Mouse (Mus musculus): ENCODE measurements around the gene Apba3.

The Apba3 gene

GRCm38 (mm10) chr10:81252424-81253419 lies 14.0 kb upstream of the Apba3 start, which contains the start of gene Matk:
TSS of gene Matk (plus strand) at chr10:81252935.
- peak; percentile 91 for DNase-seq

GRCm38 (mm10) chr10:81254886-81255285 lies 11.9 kb upstream of the Apba3 start:
- DNase-seq = no peak

- peak; percentile 70 for DNase-seq
These were observed 9.4 kb upstream of the Apba3 start for GRCm38 (mm10) chr10:81257158-81258039.

- peak; percentile 40 for DNase-seq
These were observed 7.4 kb upstream of the Apba3 start for GRCm38 (mm10) chr10:81259225-81259884.

- DNase-seq = no peak
These were observed 5.7 kb upstream of the Apba3 start for GRCm38 (mm10) chr10:81261025-81261424.

- no peak for DNase-seq
These were observed 1.2 kb upstream of the Apba3 start for GRCm38 (mm10) chr10:81265540-81265939.

- peak; percentile 81 for DNase-seq
These were observed 1.3 kb downstream of the Apba3 start for GRCm38 (mm10) chr10:81268056-81268455.

GRCm38 (mm10) chr10:81268643-81269412 lies 2.1 kb downstream of the Apba3 start:
- DNase-seq = no peak

GRCm38 (mm10) chr10:81272356-81272755 lies 5.6 kb downstream of the Apba3 start:
- no peak for DNase-seq

- DNase-seq = no peak
These were observed 7.1 kb downstream of the Apba3 start for GRCm38 (mm10) chr10:81273842-81274241.

GRCm38 (mm10) chr10:81277676-81278075 lies 10.9 kb downstream of the Apba3 start:
- no peak for DNase-seq

- DNase-seq = no peak
These were observed 12.7 kb downstream of the Apba3 start for GRCm38 (mm10) chr10:81279496-81279895.

GRCm38 (mm10) chr10:81284189-81284588 lies 17.4 kb downstream of the Apba3 start:
- DNase-seq = no peak

- DNase-seq = no peak
These were observed 18.0 kb downstream of the Apba3 start for GRCm38 (mm10) chr10:81284719-81285118.

- peak; percentile 81 for DNase-seq
These were observed 19.1 kb downstream of the Apba3 start for GRCm38 (mm10) chr10:81285694-81286450.

GRCm38 (mm10) chr10:81286586-81286985 lies 19.8 kb downstream of the Apba3 start:
- no peak for DNase-seq

- no peak for DNase-seq
These were observed 20.9 kb downstream of the Apba3 start for GRCm38 (mm10) chr10:81287513-81288157.

- DNase-seq = no peak
These were observed 21.8 kb downstream of the Apba3 start for GRCm38 (mm10) chr10:81288601-81289000.

GRCm38 (mm10) chr10:81289278-81289677 lies 22.5 kb downstream of the Apba3 start:
- DNase-seq = no peak

GRCm38 (mm10) chr10:81289811-81290210 lies 23.1 kb downstream of the Apba3 start:
- no peak for DNase-seq
